In the genomic region with DNA sequence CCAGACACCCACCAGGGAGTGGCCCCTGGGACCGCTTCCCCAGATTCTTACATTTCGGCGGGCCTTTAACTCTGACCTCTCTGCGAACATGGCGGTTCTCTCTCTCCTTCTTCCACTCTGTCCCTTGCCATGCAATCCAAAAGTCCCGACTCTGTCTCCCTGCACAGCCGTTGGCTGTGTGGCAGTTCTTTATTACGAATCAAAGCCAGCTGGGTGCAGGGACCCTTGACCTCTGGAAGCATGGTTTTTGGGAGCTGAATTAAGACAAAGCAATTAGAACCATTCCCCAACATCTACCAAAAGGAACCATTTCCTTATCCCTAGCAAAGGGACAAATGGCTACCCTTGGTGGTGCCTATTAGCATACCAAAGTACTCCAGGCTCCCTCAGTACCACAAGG, we compare ENCODE assay signal across 19 mouse cellular contexts. TPM values are rescaled to one million over a fixed set of nuclear protein-coding genes. Genes with fewer than 3 reads are reported as not detected.
"Had no signal": no experiment of that assay in that cellular context is flagged by ENCODE, and none has a peak within 500 bp of the region (broad histone marks: within the 10 kb centered on the region; RNA-seq: fewer than 3 reads in every experiment).

No protein-coding gene starts in this region.

- H3K9ac ChIP-seq: liver, embryonic 13.5 days; liver, postnatal 0 days; lung, embryonic 15.5 days; midbrain, embryonic 12.5 days; neural tube, embryonic 15.5 days; stomach, embryonic 15.5 days had no signal

- H3K4me2 ChIP-seq: liver, embryonic 13.5 days; lung, embryonic 15.5 days; midbrain, embryonic 12.5 days; neural tube, embryonic 15.5 days; stomach, embryonic 15.5 days had no signal

- H3K36me3 ChIP-seq: liver, embryonic 13.5 days; lung, embryonic 15.5 days; midbrain, embryonic 12.5 days; neural tube, embryonic 15.5 days; stomach, embryonic 15.5 days had no signal

- H3K27me3 ChIP-seq: liver, embryonic 13.5 days; lung, embryonic 15.5 days; megakaryocyte, embryonic 14.5 days; midbrain, embryonic 12.5 days; neural tube, embryonic 15.5 days; stomach, embryonic 15.5 days had no signal

- DNase-seq: kidney, adult 9 months; kidney, postnatal 36 days; liver, embryonic 13.5 days; liver, postnatal 0 days; lung, postnatal 14 days; right cerebral cortex, postnatal 4 days; thymus, adult 2 months; thymus, postnatal 25 days had no signal

- H3K9me3 ChIP-seq: liver, embryonic 13.5 days; lung, embryonic 15.5 days; midbrain, embryonic 12.5 days; neural tube, embryonic 15.5 days; stomach, embryonic 15.5 days had no signal

- H3K4me3 ChIP-seq: liver, embryonic 13.5 days; lung, embryonic 15.5 days; megakaryocyte, embryonic 14.5 days; midbrain, embryonic 12.5 days; myocyte; neural tube, embryonic 15.5 days; stomach, embryonic 15.5 days had no signal

- H3K4me1 ChIP-seq: megakaryocyte, embryonic 14.5 days; midbrain, embryonic 12.5 days; stomach, embryonic 15.5 days had no signal

- ATAC-seq: intestine, postnatal 0 days; liver, postnatal 0 days; midbrain, embryonic 16.5 days had no signal

- H3K27ac ChIP-seq: kidney, postnatal 0 days; liver, embryonic 13.5 days; lung, embryonic 15.5 days; macrophage; midbrain, embryonic 12.5 days; neural tube, embryonic 15.5 days; stomach, embryonic 15.5 days had no signal

RNA-seq across cellular contexts. Expression of a gene that starts 19.8 kb away (rescaled TPM):
- polyA plus RNA-seq: macrophage; spleen, adult 2 months had no signal
